Mouse (Mus musculus): Measurements from ENCODE around the gene Antxrl. TPM values are rescaled to one million over a fixed set of nuclear protein-coding genes. Genes with fewer than 3 reads are reported as not detected.

Antxrl gene
- polyA plus RNA-seq, 1 experiment from 2014 or later: not detected

DNA sequence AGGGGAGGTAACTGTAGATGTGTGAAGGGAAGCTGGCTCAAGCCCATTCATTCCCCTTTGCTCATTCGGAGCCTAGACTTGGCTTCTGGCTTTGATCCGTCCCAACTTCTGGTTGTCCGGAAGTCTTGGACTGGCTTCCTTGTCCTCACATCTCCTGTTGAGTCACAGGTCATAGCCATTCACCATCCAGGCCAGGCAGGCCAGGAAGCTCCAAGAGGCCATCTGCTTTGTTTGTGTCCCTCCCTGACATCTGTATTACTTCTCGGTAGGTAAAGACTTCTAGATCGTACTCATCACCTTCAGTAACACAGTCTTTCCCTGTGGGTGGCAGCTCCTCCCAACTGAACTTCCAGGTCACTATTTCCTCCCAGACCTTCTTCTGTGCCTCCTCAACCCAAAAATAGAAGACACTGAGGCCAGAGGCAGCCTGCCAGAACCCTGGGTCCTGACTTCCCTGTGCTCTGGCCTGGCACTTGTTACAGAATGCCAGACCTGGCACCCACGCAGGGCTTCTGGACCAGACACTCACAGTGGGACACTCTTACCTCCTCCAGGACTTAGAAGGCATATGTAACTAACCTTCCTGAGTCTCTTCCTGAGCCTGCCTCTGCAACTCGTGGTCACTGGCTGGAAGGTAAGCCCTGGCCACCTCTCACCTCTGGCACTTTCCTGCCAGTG, 66.7 kb downstream of the Antxrl start:
- no peaks in the 10 kb centered on the region for H3K9me3 ChIP-seq (ENCODE audit: control insufficient read depth, low read length)
- DNase-seq: no peak
- WGBS: 85% methylated on average over 7 of the region's 7 CpGs
- no peaks in the 10 kb centered on the region for H3K27me3 ChIP-seq (ENCODE audit: control insufficient read depth, insufficient read depth, low read length)
- H3K27ac ChIP-seq (replicated peaks; ENCODE audit: low read depth, low read length): no peak overlapping the region
- no peak overlapping the region for H3K4me3 ChIP-seq (replicated peaks; ENCODE audit: low read depth, low read length)
- H3K9ac ChIP-seq (replicated peaks; ENCODE audit: low read length): no peak overlapping the region
- H3K36me3 ChIP-seq (ENCODE audit: control insufficient read depth, insufficient read depth, low read length): no peaks in the 10 kb centered on the region
- no peak for ATAC-seq (ENCODE audit: low FRiP score, low TSS enrichment)
- H3K4me1 ChIP-seq (ENCODE audit: control insufficient read depth, insufficient read depth, low read length): no peaks in the 10 kb centered on the region
- no peak overlapping the region for H3K4me2 ChIP-seq (ENCODE audit: low read length)

DNA sequence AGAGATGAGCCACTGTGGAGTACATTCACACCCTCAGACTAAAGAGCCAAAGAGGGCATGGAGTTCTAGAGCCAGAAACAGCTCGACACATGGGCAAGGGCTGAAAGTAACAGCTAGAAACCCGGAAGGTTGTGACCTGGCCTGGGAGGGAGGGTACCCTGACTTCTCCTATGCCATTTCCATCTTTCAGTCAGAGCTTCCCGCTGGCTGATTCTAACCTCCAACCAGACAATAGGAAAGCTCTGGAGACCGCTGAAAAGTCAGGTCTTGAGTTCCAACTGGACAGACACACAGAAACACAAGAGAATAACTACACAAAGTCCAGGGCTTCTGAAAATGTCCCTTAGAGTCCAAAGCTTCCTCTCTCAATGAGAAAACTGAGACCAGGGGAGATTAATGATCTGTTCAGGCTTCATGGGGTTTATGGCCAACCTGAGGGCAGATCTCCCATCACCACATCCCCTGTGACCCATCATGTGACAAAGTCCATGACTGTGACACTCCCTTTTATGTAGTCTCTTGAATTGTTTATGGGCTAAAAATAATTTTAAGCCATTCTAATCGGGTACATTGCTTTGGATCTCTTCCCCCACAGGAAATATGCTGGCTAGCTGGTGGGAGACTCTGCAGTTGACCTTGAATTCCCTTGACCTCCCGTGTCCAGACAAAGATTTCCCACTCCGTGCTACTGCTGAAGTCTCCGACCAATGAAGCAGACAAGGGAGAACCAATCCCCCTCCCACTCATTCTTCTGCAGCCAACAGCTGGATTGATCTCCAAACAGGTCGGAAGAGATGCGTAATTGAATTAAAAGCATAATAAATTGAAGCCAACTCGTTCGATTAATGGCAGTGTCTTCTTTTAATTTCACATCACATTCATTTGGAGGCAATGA, 67.8 kb downstream of the Antxrl start:
- no peak overlapping the region for H3K9ac ChIP-seq (replicated peaks; ENCODE audit: low read length)
- ATAC-seq (ENCODE audit: low FRiP score, low TSS enrichment): no peak
- H3K27ac ChIP-seq (replicated peaks; ENCODE audit: low read depth, low read length): no peak overlapping the region
- no peaks in the 10 kb centered on the region for H3K4me1 ChIP-seq (ENCODE audit: control insufficient read depth, insufficient read depth, low read length)
- no peak overlapping the region for H3K4me3 ChIP-seq (replicated peaks; ENCODE audit: low read depth, low read length)
- WGBS: 85% methylated on average over 12 of the region's 12 CpGs
- H3K4me2 ChIP-seq (ENCODE audit: low read length): no peak overlapping the region
- no peaks in the 10 kb centered on the region for H3K36me3 ChIP-seq (ENCODE audit: control insufficient read depth, insufficient read depth, low read length)
- H3K27me3 ChIP-seq (ENCODE audit: control insufficient read depth, insufficient read depth, low read length): no peaks in the 10 kb centered on the region
- no peaks in the 10 kb centered on the region for H3K9me3 ChIP-seq (ENCODE audit: control insufficient read depth, low read length)
- no peak for DNase-seq

DNA sequence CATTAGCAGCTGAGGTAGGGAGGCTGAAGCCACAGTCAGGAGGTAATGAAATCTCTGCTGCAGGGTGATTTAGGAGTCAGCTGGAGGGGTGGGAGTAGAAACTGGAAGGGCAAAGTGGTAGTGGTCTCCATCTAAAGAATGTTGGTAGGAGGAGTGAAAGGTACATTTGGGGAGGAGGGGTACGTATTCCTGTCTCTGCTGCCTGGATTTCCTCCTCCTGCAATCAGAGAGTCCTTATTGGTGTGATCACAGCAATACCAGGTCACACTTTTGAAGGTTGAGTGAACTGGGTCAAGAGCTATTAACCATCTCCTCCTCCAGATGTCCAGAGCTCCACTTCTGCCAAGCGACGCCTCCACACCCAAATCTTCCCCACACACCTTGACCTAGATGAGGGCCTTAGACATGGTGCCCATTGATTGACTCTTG, 68.4 kb downstream of the Antxrl start:
- ATAC-seq (ENCODE audit: low FRiP score, low TSS enrichment) (no peak), DNase-seq (no peak)
- Histone ChIP-seq H3K4me3 (replicated peaks; ENCODE audit: low read depth, low read length) (no peak overlapping the region), H3K36me3 (ENCODE audit: control insufficient read depth, insufficient read depth, low read length) (no peaks in the 10 kb centered on the region), H3K27ac (replicated peaks; ENCODE audit: low read depth, low read length) (no peak overlapping the region), H3K9ac (replicated peaks; ENCODE audit: low read length) (no peak overlapping the region), H3K4me1 (ENCODE audit: control insufficient read depth, insufficient read depth, low read length) (no peaks in the 10 kb centered on the region), H3K9me3 (ENCODE audit: control insufficient read depth, low read length) (no peaks in the 10 kb centered on the region), H3K27me3 (ENCODE audit: control insufficient read depth, insufficient read depth, low read length) (no peaks in the 10 kb centered on the region), H3K4me2 (ENCODE audit: low read length) (no peak overlapping the region)
- WGBS: 93% methylated on average over 3 of the region's 3 CpGs

DNA sequence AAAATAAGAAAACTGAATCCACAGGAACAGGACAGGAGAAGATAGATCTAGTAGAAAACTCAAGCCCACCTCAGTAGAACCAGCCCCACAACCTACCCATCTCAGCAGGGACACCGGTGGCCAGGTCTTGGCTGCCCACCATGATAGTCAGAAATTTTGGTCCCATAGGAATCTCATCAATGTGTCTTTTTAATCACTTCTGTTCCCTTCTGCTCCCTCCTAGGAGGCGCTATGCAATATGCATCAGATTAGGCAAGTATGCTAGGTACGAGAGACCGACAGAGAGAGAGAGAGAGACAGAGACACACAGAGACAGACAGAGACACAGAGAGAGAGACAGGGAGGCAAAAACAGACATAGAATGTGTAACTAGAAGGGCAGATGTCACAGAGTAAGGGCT, 69.2 kb downstream of the Antxrl start:
- Histone ChIP-seq H3K4me3 (replicated peaks; ENCODE audit: low read depth, low read length) (no peak overlapping the region), H3K27me3 (ENCODE audit: control insufficient read depth, insufficient read depth, low read length) (no peaks in the 10 kb centered on the region), H3K27ac (replicated peaks; ENCODE audit: low read depth, low read length) (no peak overlapping the region), H3K4me2 (ENCODE audit: low read length) (no peak overlapping the region), H3K9me3 (ENCODE audit: control insufficient read depth, low read length) (no peaks in the 10 kb centered on the region), H3K9ac (replicated peaks; ENCODE audit: low read length) (no peak overlapping the region), H3K4me1 (ENCODE audit: control insufficient read depth, insufficient read depth, low read length) (no peaks in the 10 kb centered on the region), H3K36me3 (ENCODE audit: control insufficient read depth, insufficient read depth, low read length) (no peaks in the 10 kb centered on the region)
- no peak for DNase-seq
- 95% methylated on average over 4 of the region's 4 CpGs for WGBS
- no peak for ATAC-seq (ENCODE audit: low FRiP score, low TSS enrichment)

Other genes starting within 250 kb of the Antxrl start
- 4.9 and 5.5 TPM in 2 replicates for gene Gdf10, start 129.1 kb upstream of the Antxrl start, polyA plus RNA-seq (2014; fragmentation: Nextera tagmentation; extraction: Ambion mirVana)
- gene Gdf2, start 111.7 kb upstream of the Antxrl start, polyA plus RNA-seq (2014; fragmentation: Nextera tagmentation; extraction: Ambion mirVana): not detected in 2 replicates
- gene Rbp3, start 98.7 kb upstream of the Antxrl start, polyA plus RNA-seq (2014; fragmentation: Nextera tagmentation; extraction: Ambion mirVana): not detected in 2 replicates
- 1.3 and 1.8 TPM in 2 replicates for gene Zfp488, start 73.9 kb upstream of the Antxrl start, polyA plus RNA-seq (2014; fragmentation: Nextera tagmentation; extraction: Ambion mirVana)
- not detected in 2 replicates for gene Gm30083, start 37.5 kb upstream of the Antxrl start, polyA plus RNA-seq (2014; fragmentation: Nextera tagmentation; extraction: Ambion mirVana)
- not detected in 2 replicates for gene Gm5460, start 35.9 kb upstream of the Antxrl start, polyA plus RNA-seq (2014; fragmentation: Nextera tagmentation; extraction: Ambion mirVana)
- not detected in 2 replicates for gene Anxa8, start 33.3 kb downstream of the Antxrl start, polyA plus RNA-seq (2014; fragmentation: Nextera tagmentation; extraction: Ambion mirVana)
- not detected in 2 replicates for gene A630023A22Rik, start 50.0 kb downstream of the Antxrl start, polyA plus RNA-seq (2014; fragmentation: Nextera tagmentation; extraction: Ambion mirVana)
- 0.13 and 0.18 TPM in 2 replicates for gene Npy4r, start 99.8 kb downstream of the Antxrl start, polyA plus RNA-seq (2014; fragmentation: Nextera tagmentation; extraction: Ambion mirVana)
- 5.7 and 6.8 TPM in 2 replicates for gene Gprin2, start 148.9 kb downstream of the Antxrl start, polyA plus RNA-seq (2014; fragmentation: Nextera tagmentation; extraction: Ambion mirVana)
- gene Syt15, start 166.9 kb downstream of the Antxrl start, polyA plus RNA-seq (2014; fragmentation: Nextera tagmentation; extraction: Ambion mirVana): 0.28 and 0.42 TPM in 2 replicates